Mouse (Mus musculus) ovary, adult 18-20 months (tissue): ENCODE results near the gene T.

Source experiments
- DNase-seq: peaks from one replicate; pipeline ENCODE4 v3.0.0; 2022; ENCODE audit warnings: low spot score, mixed read lengths

T gene

DNA sequence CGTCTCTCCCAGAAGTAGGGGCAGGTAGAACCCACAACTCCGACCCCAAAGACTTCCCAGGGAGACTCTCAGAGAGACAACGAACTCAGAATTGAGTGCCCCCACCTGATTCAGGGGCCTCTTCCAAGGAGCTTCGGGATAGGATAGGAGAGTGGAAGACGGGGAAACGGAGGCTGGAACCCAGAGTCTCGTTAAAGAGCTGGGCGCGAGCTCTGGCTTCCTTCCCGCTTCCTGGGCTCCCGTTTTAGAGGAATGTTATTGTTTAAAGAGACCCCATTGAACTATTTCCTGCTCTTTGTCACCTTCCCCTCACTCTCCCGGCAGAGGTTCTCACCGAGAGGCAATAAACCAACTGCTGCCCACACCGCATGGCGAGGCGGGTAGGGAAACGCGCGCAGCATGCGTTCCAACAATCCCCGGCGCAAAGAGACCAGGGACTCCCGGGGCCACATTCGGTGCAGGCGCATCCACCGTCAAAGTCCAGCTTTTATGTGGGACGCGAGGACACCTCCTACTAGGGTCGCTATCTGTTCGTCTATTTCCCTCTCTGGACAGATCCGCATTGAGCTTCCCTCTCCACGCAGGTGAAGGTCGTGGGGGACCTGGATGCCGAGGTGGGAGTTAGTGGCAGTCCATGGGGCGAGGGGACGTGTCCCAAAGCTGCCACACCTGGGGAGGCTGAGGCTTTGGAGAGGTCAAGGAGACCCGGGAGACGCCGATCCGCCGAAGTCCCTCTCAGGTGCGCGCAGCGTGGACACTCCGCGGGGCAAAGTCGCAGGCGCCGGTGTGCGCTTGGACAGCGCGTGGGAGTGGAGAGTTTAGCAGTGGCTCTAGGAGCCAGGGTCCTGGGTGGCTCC is 874 bp upstream of the T start:
- DNase-seq: no peak

GRCm38 (mm10) chr17:8436184-8436583 is 2.0 kb downstream of the T start:
- DNase-seq: no peak

- no peak for DNase-seq
Observed at GRCm38 (mm10) chr17:8444062-8444461, 9.8 kb downstream of the T start.

DNA sequence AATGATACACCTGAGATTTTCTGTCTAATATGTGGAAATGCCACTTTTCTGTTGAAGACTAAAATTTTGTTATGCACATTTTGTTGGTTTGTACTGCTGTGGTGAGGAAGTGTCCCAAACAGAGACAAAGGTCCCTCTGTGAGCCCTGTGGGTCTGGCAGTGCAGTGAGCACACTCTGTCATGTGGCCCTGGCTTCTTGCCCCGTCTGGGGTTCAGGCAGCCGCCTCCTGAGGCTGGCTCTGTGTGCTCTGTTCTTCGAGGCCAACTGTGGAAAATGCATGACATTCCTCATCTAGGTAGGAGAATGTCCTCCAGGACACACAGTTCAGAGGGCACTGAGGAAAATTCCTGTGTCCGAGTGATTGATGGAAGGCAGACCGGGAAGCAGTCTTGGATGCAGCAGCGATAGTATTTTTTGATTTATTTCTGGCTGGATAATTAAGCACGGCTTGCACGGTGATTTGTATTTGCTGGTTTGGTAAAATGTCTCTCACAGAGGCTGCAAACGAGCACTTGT is 13.5 kb downstream of the T start:
- DNase-seq: no peak

DNA sequence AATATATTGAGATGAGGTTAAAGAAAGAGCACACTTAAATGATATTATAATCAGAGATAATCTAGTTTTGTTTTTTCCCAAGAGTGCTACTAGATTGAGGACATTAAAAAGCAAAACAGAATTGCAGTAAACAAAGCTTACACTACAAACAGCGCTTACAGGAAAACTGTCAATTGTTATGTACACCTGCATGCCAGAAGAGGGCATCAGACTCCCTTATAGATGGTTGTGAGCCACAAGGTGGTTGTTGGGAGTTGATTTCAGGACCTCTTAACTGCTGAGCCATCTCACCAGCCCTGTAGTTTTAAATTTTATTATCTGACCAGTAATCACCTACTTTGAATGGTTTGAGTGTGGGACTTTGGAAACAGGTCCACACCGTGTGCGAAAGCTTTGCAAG is 14.1 kb downstream of the T start:
- DNase-seq: no peak

DNA sequence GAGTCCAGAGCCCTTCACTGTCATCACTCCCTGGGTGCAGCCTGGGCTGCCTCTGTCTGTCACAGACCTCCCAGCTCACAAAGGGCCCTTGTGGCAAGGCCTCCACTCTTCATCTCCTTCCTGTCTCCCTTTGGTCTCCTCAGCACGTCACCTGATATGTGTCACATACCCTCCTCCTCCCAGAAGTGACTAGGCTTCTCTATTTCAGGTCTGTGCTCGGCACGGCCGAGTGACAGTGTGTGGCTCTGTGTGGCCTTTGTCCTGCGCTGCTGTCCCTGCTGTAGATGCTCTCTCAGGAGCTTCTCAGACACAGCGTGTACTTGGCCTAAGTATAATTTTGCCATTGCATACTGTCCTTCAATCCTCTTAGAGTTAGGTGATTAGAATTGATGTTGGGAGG is 21.0 kb downstream of the T start:
- DNase-seq: no peak

DNA sequence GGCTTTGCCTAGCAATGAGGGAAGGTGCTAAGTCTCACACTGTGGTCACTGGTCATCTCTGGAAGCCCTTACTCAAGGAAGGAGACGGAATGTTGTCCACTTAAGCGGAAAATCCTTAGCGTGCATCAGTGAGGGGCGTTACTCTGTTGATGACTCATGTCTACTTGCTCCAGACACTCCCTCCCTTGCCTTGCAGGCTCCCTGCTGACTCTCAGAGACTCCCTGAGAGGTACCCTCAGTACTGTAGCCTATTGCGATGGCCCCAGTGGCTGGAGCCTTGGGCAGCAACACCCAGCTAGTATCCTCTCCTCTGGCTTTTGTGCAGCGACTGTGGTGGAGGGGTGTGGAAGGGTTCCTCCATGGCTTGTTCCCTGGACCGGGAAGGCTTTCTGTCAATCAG is 21.4 kb downstream of the T start:
- DNase-seq: no peak

DNA sequence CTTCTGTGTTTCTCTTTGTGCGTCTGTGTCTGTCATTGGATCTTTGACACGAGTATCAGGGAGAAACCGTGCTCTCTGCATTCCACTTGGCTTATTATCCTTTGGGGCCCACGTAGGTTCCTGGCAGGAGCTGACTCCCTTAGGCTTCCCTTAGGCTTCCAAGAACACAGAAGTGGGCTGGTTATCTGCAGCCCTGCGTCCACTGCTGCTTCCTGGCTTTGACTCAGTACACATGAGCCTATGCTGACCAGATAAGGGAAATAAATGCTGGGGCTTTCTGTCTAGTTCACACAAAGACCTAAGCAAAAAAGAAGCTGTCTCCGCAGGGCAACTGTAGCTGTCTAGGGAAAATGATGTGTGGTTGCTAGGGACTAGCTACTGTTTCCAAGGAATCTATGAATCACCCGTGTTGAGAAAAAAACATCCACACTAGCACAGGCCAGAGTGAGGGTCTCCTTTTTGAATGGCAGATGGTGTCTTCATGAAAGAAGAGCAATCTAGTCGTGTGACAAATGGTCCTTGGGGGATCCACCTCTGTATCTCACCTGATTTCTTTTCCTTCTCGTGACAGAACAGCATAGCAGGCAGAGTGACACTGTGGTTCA is 22.7 kb downstream of the T start:
- DNase-seq: no peak

- no peak for DNase-seq
Observed at GRCm38 (mm10) chr17:8461568-8461967, 27.3 kb downstream of the T start.

GRCm38 (mm10) chr17:8463482-8464128 is 29.4 kb downstream of the T start:
- DNase-seq: no peak

- no peak for DNase-seq
Observed at GRCm38 (mm10) chr17:8467771-8468170, 33.5 kb downstream of the T start.

- DNase-seq: peak; percentile 7
Observed at GRCm38 (mm10) chr17:8468716-8469344, 34.6 kb downstream of the T start.

DNA sequence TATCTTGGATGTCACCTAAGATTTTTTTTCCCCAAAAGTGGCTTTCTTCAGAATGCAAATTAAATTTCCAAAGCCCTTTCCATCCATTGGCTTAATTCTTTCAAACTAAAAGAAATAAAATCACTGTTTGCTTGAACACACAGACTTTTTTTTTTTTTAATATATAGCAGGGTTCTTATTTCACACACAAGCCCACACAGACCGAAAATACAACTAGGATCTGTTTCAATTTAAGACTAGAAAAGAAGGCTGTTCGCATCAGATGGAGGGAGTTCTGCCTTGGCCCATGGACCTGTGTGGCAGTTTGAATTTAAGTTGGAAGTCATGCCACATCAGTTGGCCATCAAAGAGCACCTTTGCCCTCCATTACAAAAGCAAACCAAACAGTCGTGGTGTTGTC is 44.3 kb downstream of the T start:
- DNase-seq: no peak

GRCm38 (mm10) chr17:8479493-8480128 is 45.4 kb downstream of the T start:
- DNase-seq: no peak

DNA sequence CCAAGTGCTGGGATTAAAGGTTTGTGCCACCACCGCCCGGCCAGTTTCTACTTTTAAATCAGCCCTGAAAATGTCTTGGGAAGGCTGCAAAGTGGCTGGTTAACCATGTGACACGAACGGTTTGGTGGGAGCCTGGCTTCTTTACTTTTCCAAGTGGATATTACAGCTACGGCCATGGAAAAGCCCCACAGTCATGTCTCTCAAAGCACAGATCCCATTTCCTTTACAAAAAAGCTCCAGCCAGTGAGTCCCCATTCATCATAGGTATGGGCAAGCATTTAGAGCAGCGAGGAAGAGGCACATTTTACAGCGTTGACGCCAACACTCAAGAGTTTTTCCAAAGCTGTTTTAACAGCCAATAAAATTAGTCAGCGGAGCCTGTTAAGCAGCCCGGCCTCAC is 47.6 kb downstream of the T start:
- no peak for DNase-seq

DNA sequence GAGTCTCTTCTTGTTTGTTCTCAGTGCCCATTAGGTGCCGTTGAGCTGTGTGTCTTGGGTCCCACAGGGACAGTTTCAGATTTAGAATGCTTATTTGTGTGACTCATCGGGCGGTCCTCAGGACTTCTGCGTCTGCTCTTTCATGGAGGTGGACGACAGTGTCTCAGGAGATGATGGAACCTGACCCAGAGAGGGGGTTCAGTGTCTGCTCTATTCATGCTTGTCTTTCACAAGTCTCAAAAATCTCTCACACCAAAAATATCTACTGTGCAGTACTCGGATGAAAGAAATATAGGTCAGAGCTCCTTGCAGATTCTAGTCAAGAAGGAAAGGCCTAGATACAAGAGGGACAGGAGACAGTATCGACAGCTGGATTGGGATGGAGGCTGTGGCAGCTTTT is 48.7 kb downstream of the T start:
- DNase-seq: no peak

GRCm38 (mm10) chr17:8484246-8484645 is 50.0 kb downstream of the T start:
- DNase-seq: no peak

GRCm38 (mm10) chr17:8485146-8485545 is 50.9 kb downstream of the T start:
- no peak for DNase-seq

- peak; percentile 19 for DNase-seq
Observed at GRCm38 (mm10) chr17:8487824-8488223, 53.6 kb downstream of the T start.

DNA sequence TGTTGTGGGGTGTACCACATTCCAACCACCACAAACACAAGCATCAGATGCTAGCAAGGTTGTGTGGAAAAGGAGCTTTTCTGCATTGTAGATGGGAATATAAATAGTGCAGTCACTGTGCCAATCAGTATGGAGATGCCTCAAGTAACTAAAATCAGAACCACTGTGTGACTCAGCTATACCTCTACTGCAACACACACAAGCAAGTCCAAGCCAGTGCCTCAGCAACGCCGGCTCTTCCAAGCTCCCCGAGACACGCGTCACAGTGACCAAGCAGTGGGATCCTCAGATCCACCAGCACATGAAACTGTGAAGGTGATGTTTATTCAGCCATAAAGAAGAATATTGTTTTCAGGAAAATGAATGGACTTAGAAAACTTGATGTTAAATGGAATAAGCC is 56.7 kb downstream of the T start:
- no peak for DNase-seq
